Mouse (Mus musculus) forebrain, embryonic 16.5 days (tissue): ENCODE data around the gene Tnmd. TPM values are rescaled to one million over a fixed set of nuclear protein-coding genes. Genes with fewer than 3 reads are reported as not detected.

Source experiments
- ATAC-seq: fragments of 200-750 bp; cut with Nextera tagmentation; 2 replicates; pipeline ENCODE4 v1.8.0; 2017; ENCODE audit warnings: mild to moderate bottlenecking, moderate library complexity
- H3K27ac ChIP-seq: fragments of 300-500 bp; sonication (generic); 2 replicates; pipeline ENCODE4 v1.5.1; 2014; ENCODE audit warnings: low read length, control low read depth
- H3K27me3 ChIP-seq: fragments of 300-500 bp; sonication (generic); replicated peaks from 2 replicates; pipeline ENCODE4 v1.6.1; 2014; ENCODE audit warnings: low read length; ENCODE audit not compliant: control insufficient read depth, insufficient read depth
- H3K36me3 ChIP-seq: fragments of 300-500 bp; sonication (generic); 2 replicates; pipeline ENCODE4 v1.6.1; 2014; ENCODE audit not compliant: control insufficient read depth, insufficient read depth
- H3K4me1 ChIP-seq: fragments of 300-500 bp; sonication (generic); replicated peaks from 2 replicates; pipeline ENCODE4 v1.6.1; 2014; ENCODE audit warnings: low read length; ENCODE audit not compliant: control insufficient read depth, insufficient read depth
- H3K4me2 ChIP-seq: fragments of 300-500 bp; sonication (generic); 2 replicates; pipeline ENCODE4 v1.6.1; 2014; ENCODE audit warnings: mild to moderate bottlenecking, low read length, control low read depth
- H3K4me3 ChIP-seq: fragments of 300-500 bp; sonication (generic); replicated peaks from 2 replicates; pipeline ENCODE4 v1.5.1; 2014; ENCODE audit warnings: mild to moderate bottlenecking, low read length, control low read depth
- H3K9ac ChIP-seq: fragments of 300-500 bp; sonication (generic); replicated peaks from 2 replicates; pipeline ENCODE4 v1.6.1; 2014; ENCODE audit warnings: low read depth, low read length, control low read depth
- H3K9me3 ChIP-seq: fragments of 300-500 bp; sonication (generic); 2 replicates; pipeline ENCODE4 v1.6.1; 2016; ENCODE audit warnings: low read length; ENCODE audit not compliant: control insufficient read depth
- WGBS: fragments of 180-500 bp; shearing (Covaris S2); extraction: QIAGEN DNeasy Blood & Tissue Kit; methylation state at CpG from one replicate; pipeline ENCODE4 v1.1.7; 2014; 5-methylcytosine and 5-hydroxymethylcytosine counted together
- polyA plus RNA-seq: library from polyadenylated mRNA; unstranded; fragments of >200 nt; fragmentation: Nextera tagmentation; extraction: Ambion mirVana; gene quantifications from 2 replicates; pipeline ENCODE4 v1.2.1, GENCODE M21; 2015

The Tnmd gene
- polyA plus RNA-seq, 1 experiment from 2014 or later: 0.30 TPM

- no peaks in the 10 kb centered on the region for H3K9me3 ChIP-seq
- H3K4me1 ChIP-seq: no peaks in the 10 kb centered on the region
- 67% methylated on average over 7 of the region's 7 CpGs for WGBS
Measured at GRCm38 (mm10) chrX:133914219-133914618, 63.4 kb downstream of the Tnmd start.

More at GRCm38 (mm10) chrX:133914219-133914618, 63.4 kb downstream of the Tnmd start:
- H3K4me2 ChIP-seq: no peak overlapping the region
- no peak for ATAC-seq
- H3K9ac ChIP-seq: no peak overlapping the region
- H3K27ac ChIP-seq: no peak overlapping the region
- no peaks in the 10 kb centered on the region for H3K27me3 ChIP-seq
- no peak overlapping the region for H3K4me3 ChIP-seq
- H3K36me3 ChIP-seq: no peaks in the 10 kb centered on the region

Other genes with a start within 250 kb of the Tnmd start
- 14.2 and 18.0 TPM in 2 replicates for gene Pcdh19, start 162.0 kb upstream of the Tnmd start, polyA plus RNA-seq
- gene Tspan6, start 47.4 kb downstream of the Tnmd start, polyA plus RNA-seq: 241 and 252 TPM in 2 replicates
- gene Srpx2, start 57.4 kb downstream of the Tnmd start, polyA plus RNA-seq: 0.47 and 0.81 TPM in 2 replicates
- gene Sytl4, start 130.8 kb downstream of the Tnmd start, polyA plus RNA-seq: 0.46 and 0.47 TPM in 2 replicates
- gene Cstf2, start 208.2 kb downstream of the Tnmd start, polyA plus RNA-seq: 61.0 and 66.0 TPM in 2 replicates